Mouse (Mus musculus): ENCODE results near the gene Gm21149. TPM values are rescaled to one million over a fixed set of nuclear protein-coding genes. Genes with fewer than 3 reads are reported as not detected.
A peak's percentile ranks its signal among the peaks of the same experiment; 100 is the strongest.
"Not testable (repeated sequence)": the region's sequence is repeated elsewhere in the genome, so short reads cannot be mapped to it uniquely, and the experiment has no call there.

Gm21149 gene
- total and polyA plus RNA-seq, 2 experiments from 2014 or later, result not detected

- Histone ChIP-seq H3K9me3 (replicated peaks; ENCODE audit: control insufficient read depth, low read length) (0 out of 2 replicates have a peak, but pooled peaks cover 7% of the 10 kb centered on the region), H3K4me3 (ENCODE audit: low read depth, low read length) (no peak overlapping the region), H3K27ac (ENCODE audit: low read depth) (no peak overlapping the region), H3K9ac (replicated peaks; ENCODE audit: low read depth, low read length) (no peak overlapping the region), H3K4me1 (ENCODE audit: control insufficient read depth, insufficient read depth) (no peaks in the 10 kb centered on the region), H3K4me2 (ENCODE audit: low read depth, low read length) (no peak overlapping the region), H3K27me3 (ENCODE audit: control insufficient read depth, insufficient read depth, low read length) (no peaks in the 10 kb centered on the region), H3K36me3 (replicated peaks; ENCODE audit: control insufficient read depth, insufficient read depth, low read length) (no peaks in the 10 kb centered on the region)
- 0 out of 2 replicates have a peak, but pooled peaks have one; percentile 30 for ATAC-seq (ENCODE audit: insufficient read depth, low read depth)
- TF ChIP-seq CTCF (IDR thresholded peaks at IDR 0.05; ENCODE audit: low read depth), result no peak
- no peak for TF ChIP-seq EP300 (IDR thresholded peaks at IDR 0.05; ENCODE audit: low read depth)
- WGBS, result 72% methylated on average over 5 of the region's 5 CpGs
- DNase-seq (ENCODE audit: low spot score), result no peak
Observed at GRCm38 (mm10) chr5:15488743-15489142, 12.4 kb upstream of the Gm21149 start.

DNA sequence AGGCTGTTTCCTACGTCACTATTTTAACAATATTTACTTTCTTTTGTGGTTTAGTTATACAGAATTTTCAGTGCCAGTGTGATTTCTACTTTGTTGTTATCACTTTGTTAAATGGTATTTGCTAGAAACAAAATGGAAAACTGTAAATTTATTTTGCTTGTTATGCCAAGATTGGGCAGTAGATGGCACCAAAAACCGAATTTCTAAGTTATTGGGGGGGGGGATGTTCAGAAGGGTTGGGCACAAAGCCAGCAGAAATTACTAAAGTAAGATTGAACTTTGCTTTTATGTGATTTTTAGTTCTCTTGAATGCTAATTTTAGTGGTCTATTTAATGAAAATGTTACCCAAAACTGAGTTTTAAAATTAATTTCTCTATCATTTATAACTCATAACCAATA lies 8.3 kb upstream of the Gm21149 start:
- not testable (repeated sequence) for DNase-seq (ENCODE audit: low spot score); H3K4me2 ChIP-seq (ENCODE audit: low read depth, low read length); H3K9ac ChIP-seq (replicated peaks; ENCODE audit: low read depth, low read length); ATAC-seq (ENCODE audit: insufficient read depth, low read depth); H3K36me3 ChIP-seq (replicated peaks; ENCODE audit: control insufficient read depth, insufficient read depth, low read length); H3K4me3 ChIP-seq (ENCODE audit: low read depth, low read length); H3K27me3 ChIP-seq (ENCODE audit: control insufficient read depth, insufficient read depth, low read length); H3K4me1 ChIP-seq (ENCODE audit: control insufficient read depth, insufficient read depth); H3K27ac ChIP-seq (ENCODE audit: low read depth)
- 15% methylated on average over 2 of the region's 2 CpGs for WGBS
- 0 out of 2 replicates have a peak, but pooled peaks have one; percentile 8 for TF ChIP-seq CTCF (IDR thresholded peaks at IDR 0.05; ENCODE audit: low read depth)
- H3K9me3 ChIP-seq (replicated peaks; ENCODE audit: control insufficient read depth, low read length), result 0 out of 2 replicates have a peak, but pooled peaks cover 12% of the 10 kb centered on the region

- H3K4me2 ChIP-seq (ENCODE audit: low read depth, low read length); H3K4me1 ChIP-seq (ENCODE audit: control insufficient read depth, insufficient read depth); ATAC-seq (ENCODE audit: insufficient read depth, low read depth); H3K9ac ChIP-seq (replicated peaks; ENCODE audit: low read depth, low read length); H3K27me3 ChIP-seq (ENCODE audit: control insufficient read depth, insufficient read depth, low read length); H3K36me3 ChIP-seq (replicated peaks; ENCODE audit: control insufficient read depth, insufficient read depth, low read length); H3K27ac ChIP-seq (ENCODE audit: low read depth); DNase-seq (ENCODE audit: low spot score); H3K4me3 ChIP-seq (ENCODE audit: low read depth, low read length): not testable (repeated sequence)
- 0 out of 2 replicates have a peak, but pooled peaks cover 12% of the 10 kb centered on the region for H3K9me3 ChIP-seq (replicated peaks; ENCODE audit: control insufficient read depth, low read length)
- WGBS, result 43% methylated on average over 4 of the region's 4 CpGs
Observed at GRCm38 (mm10) chr5:15483576-15483975, 7.3 kb upstream of the Gm21149 start.

- ATAC-seq (ENCODE audit: insufficient read depth, low read depth), result not testable (repeated sequence)
Observed at GRCm38 (mm10) chr5:15482815-15483214, 6.5 kb upstream of the Gm21149 start.

DNA sequence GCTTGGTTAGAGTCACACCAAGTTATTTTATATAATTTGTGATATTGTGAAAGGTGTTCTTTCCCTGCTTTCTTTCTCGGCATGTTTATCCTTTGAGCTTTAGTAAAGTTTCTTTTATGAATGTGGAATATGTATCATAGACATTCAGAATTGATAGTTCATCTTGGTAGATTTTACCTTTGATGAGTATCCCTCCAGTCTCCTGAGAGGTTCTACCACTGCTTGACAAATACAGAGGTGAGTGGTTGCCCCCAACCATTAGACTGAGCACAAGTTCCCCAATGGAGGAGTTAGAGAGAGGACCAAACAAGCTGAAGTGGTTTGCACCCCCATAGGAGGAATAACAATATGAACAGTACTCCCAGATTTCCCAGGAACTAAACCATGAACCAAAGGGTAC lies 6.2 kb downstream of the Gm21149 start:
- not testable (repeated sequence) for H3K4me3 ChIP-seq (ENCODE audit: low read depth, low read length); H3K27me3 ChIP-seq (ENCODE audit: control insufficient read depth, insufficient read depth, low read length); H3K27ac ChIP-seq (ENCODE audit: low read depth); H3K4me2 ChIP-seq (ENCODE audit: low read depth, low read length); H3K36me3 ChIP-seq (replicated peaks; ENCODE audit: control insufficient read depth, insufficient read depth, low read length); H3K4me1 ChIP-seq (ENCODE audit: control insufficient read depth, insufficient read depth); ATAC-seq (ENCODE audit: insufficient read depth, low read depth); DNase-seq (ENCODE audit: low spot score); H3K9ac ChIP-seq (replicated peaks; ENCODE audit: low read depth, low read length); H3K9me3 ChIP-seq (replicated peaks; ENCODE audit: control insufficient read depth, low read length)
- 70% methylated on average over 1 of the region's 1 CpGs for WGBS

More at GRCm38 (mm10) chr5:15482815-15483214, 6.5 kb upstream of the Gm21149 start:
- H3K36me3 ChIP-seq (replicated peaks; ENCODE audit: control insufficient read depth, insufficient read depth, low read length); H3K4me3 ChIP-seq (ENCODE audit: low read depth, low read length); H3K4me2 ChIP-seq (ENCODE audit: low read depth, low read length); H3K9ac ChIP-seq (replicated peaks; ENCODE audit: low read depth, low read length); H3K27me3 ChIP-seq (ENCODE audit: control insufficient read depth, insufficient read depth, low read length); H3K4me1 ChIP-seq (ENCODE audit: control insufficient read depth, insufficient read depth); H3K27ac ChIP-seq (ENCODE audit: low read depth); DNase-seq (ENCODE audit: low spot score): not testable (repeated sequence)
- WGBS, result 49% methylated on average over 2 of the region's 2 CpGs
- 0 out of 2 replicates have a peak, but pooled peaks cover 12% of the 10 kb centered on the region for H3K9me3 ChIP-seq (replicated peaks; ENCODE audit: control insufficient read depth, low read length)

- not testable (repeated sequence) for H3K27ac ChIP-seq (ENCODE audit: low read depth); H3K27me3 ChIP-seq (ENCODE audit: control insufficient read depth, insufficient read depth, low read length); H3K36me3 ChIP-seq (replicated peaks; ENCODE audit: control insufficient read depth, insufficient read depth, low read length); H3K4me3 ChIP-seq (ENCODE audit: low read depth, low read length); ATAC-seq (ENCODE audit: insufficient read depth, low read depth); H3K4me1 ChIP-seq (ENCODE audit: control insufficient read depth, insufficient read depth); DNase-seq (ENCODE audit: low spot score); H3K4me2 ChIP-seq (ENCODE audit: low read depth, low read length); H3K9ac ChIP-seq (replicated peaks; ENCODE audit: low read depth, low read length)
- 48% methylated on average over 6 of the region's 6 CpGs for WGBS
- peaks cover 15% of the 10 kb centered on the region; the same call in 1 of the 2 replicates for H3K9me3 ChIP-seq (replicated peaks; ENCODE audit: control insufficient read depth, low read length)
- TF ChIP-seq CTCF (IDR thresholded peaks at IDR 0.05; ENCODE audit: low read depth), result 0 out of 2 replicates have a peak, but pooled peaks have one; percentile 13
Observed at GRCm38 (mm10) chr5:15467768-15468167, 8.6 kb downstream of the Gm21149 start.

- not testable (repeated sequence) for H3K4me3 ChIP-seq (ENCODE audit: low read depth, low read length); H3K36me3 ChIP-seq (replicated peaks; ENCODE audit: control insufficient read depth, insufficient read depth, low read length); H3K4me2 ChIP-seq (ENCODE audit: low read depth, low read length); ATAC-seq (ENCODE audit: insufficient read depth, low read depth); H3K4me1 ChIP-seq (ENCODE audit: control insufficient read depth, insufficient read depth); DNase-seq (ENCODE audit: low spot score); H3K27ac ChIP-seq (ENCODE audit: low read depth); H3K27me3 ChIP-seq (ENCODE audit: control insufficient read depth, insufficient read depth, low read length); H3K9ac ChIP-seq (replicated peaks; ENCODE audit: low read depth, low read length)
- H3K9me3 ChIP-seq (replicated peaks; ENCODE audit: control insufficient read depth, low read length), result peaks cover 19% of the 10 kb centered on the region
- 47% methylated on average over 1 of the region's 1 CpGs for WGBS
Observed at GRCm38 (mm10) chr5:15466218-15466617, 10.1 kb downstream of the Gm21149 start.

GRCm38 (mm10) chr5:15463561-15463960 lies 12.8 kb downstream of the Gm21149 start:
- ATAC-seq (ENCODE audit: insufficient read depth, low read depth); DNase-seq (ENCODE audit: low spot score); H3K4me2 ChIP-seq (ENCODE audit: low read depth, low read length); H3K27me3 ChIP-seq (ENCODE audit: control insufficient read depth, insufficient read depth, low read length); H3K36me3 ChIP-seq (replicated peaks; ENCODE audit: control insufficient read depth, insufficient read depth, low read length); H3K9ac ChIP-seq (replicated peaks; ENCODE audit: low read depth, low read length); H3K4me3 ChIP-seq (ENCODE audit: low read depth, low read length); H3K4me1 ChIP-seq (ENCODE audit: control insufficient read depth, insufficient read depth); H3K27ac ChIP-seq (ENCODE audit: low read depth): not testable (repeated sequence)
- 16% methylated on average over 1 of the region's 2 CpGs for WGBS
- H3K9me3 ChIP-seq (replicated peaks; ENCODE audit: control insufficient read depth, low read length), result peaks cover 32% of the 10 kb centered on the region

Measured in heart, postnatal 0 days (tissue).